Mouse (Mus musculus): Measurements from ENCODE around the gene Ermp1.
"Not testable (repeated sequence)": the region's sequence is repeated elsewhere in the genome, so short reads cannot be mapped to it uniquely, and the experiment has no call there.

Gene Ermp1

GRCm38 (mm10) chr19:29603548-29604353 is 44.5 kb downstream of the Ermp1 start:
- peak; percentile 81 for DNase-seq (ENCODE audit: low read depth, low spot score)

- no peak for DNase-seq (ENCODE audit: low read depth, low spot score)
Measured at GRCm38 (mm10) chr19:29598981-29599380, 49.2 kb downstream of the Ermp1 start.

- DNase-seq (ENCODE audit: low read depth, low spot score): peak; percentile 28
Measured at GRCm38 (mm10) chr19:29596985-29597384, 51.2 kb downstream of the Ermp1 start.

GRCm38 (mm10) chr19:29596276-29596675 is 51.9 kb downstream of the Ermp1 start:
- DNase-seq (ENCODE audit: low read depth, low spot score): no peak

GRCm38 (mm10) chr19:29593783-29594182 is 54.4 kb downstream of the Ermp1 start:
- DNase-seq (ENCODE audit: low read depth, low spot score): not testable (repeated sequence)

- DNase-seq (ENCODE audit: low read depth, low spot score): no peak
Measured at GRCm38 (mm10) chr19:29583734-29584133, 64.5 kb downstream of the Ermp1 start.

GRCm38 (mm10) chr19:29582439-29582838 is 65.8 kb downstream of the Ermp1 start:
- no peak for DNase-seq (ENCODE audit: low read depth, low spot score)

- no peak for DNase-seq (ENCODE audit: low read depth, low spot score)
Measured at GRCm38 (mm10) chr19:29566512-29566911, 81.7 kb downstream of the Ermp1 start.

GRCm38 (mm10) chr19:29563258-29563779 is 84.9 kb downstream of the Ermp1 start:
- peak; percentile 88 for DNase-seq (ENCODE audit: low read depth, low spot score)

- DNase-seq (ENCODE audit: low read depth, low spot score): no peak
Measured at GRCm38 (mm10) chr19:29562603-29563002, 85.6 kb downstream of the Ermp1 start.

GRCm38 (mm10) chr19:29562166-29562565 is 86.0 kb downstream of the Ermp1 start:
- DNase-seq (ENCODE audit: low read depth, low spot score): no peak
